Mouse (Mus musculus) spleen, adult 2 months (tissue): Measurements from ENCODE around the gene Acox1. TPM values are rescaled to one million over a fixed set of nuclear protein-coding genes. Genes with fewer than 3 reads are reported as not detected.

Source experiments
- DNase-seq, 2 experiments: peaks; one replicate each; pipeline versions ENCODE4 v3.0.0 to v3.0.0-alpha.2; 2012 to 2021; ENCODE audit warnings: low spot score in 2 of 2, low read depth in 1 of 2
- H3K27ac ChIP-seq: fragments of 200-500 bp; 2 replicates; pipeline ENCODE4 v1.5.1; 2012; ENCODE audit warnings: low read length, inconsistent platforms; ENCODE audit not compliant: insufficient read depth
- H3K27me3 ChIP-seq: fragments of 200-500 bp; 2 replicates; pipeline ENCODE4 v1.6.1; 2012; ENCODE audit warnings: mild to moderate bottlenecking, moderate library complexity, low read length, inconsistent platforms; ENCODE audit not compliant: control insufficient read depth, insufficient read depth
- H3K36me3 ChIP-seq: fragments of 200-500 bp; 2 replicates; pipeline ENCODE4 v1.6.1; 2012; ENCODE audit warnings: mild to moderate bottlenecking, low read length, inconsistent platforms; ENCODE audit not compliant: control insufficient read depth, insufficient read depth
- H3K4me1 ChIP-seq: fragments of 200-500 bp; 2 replicates; pipeline ENCODE4 v1.6.1; 2011; ENCODE audit warnings: inconsistent platforms; ENCODE audit not compliant: control insufficient read depth, insufficient read depth, insufficient read length
- H3K4me3 ChIP-seq: fragments of 200-500 bp; 2 replicates; pipeline ENCODE4 v1.5.1; 2011; ENCODE audit warnings: mild to moderate bottlenecking, inconsistent platforms; ENCODE audit not compliant: insufficient read depth, insufficient read length; ENCODE audit errors: extremely low read depth
- CTCF ChIP-seq: fragments of 200-500 bp; IDR thresholded peaks from 2 replicates; pipeline ENCODE4 v1.5.1; 2011; ENCODE audit warnings: mild to moderate bottlenecking, inconsistent platforms; ENCODE audit not compliant: insufficient read depth, insufficient read length, insufficient replicate concordance; ENCODE audit errors: extremely low read depth
- POLR2A ChIP-seq: fragments of 200-500 bp; IDR thresholded peaks from 2 replicates; pipeline ENCODE4 v1.6.1; 2011; ENCODE audit warnings: low read depth, low read length, inconsistent platforms
- WGBS: fragments of 180-500 bp; shearing (Covaris S2); methylation state at CpG from one replicate; pipeline ENCODE4 v1.1.7; 2018; 5-methylcytosine and 5-hydroxymethylcytosine counted together
- polyA plus RNA-seq: library from polyadenylated mRNA; depleted of rRNA; stranded (reverse); fragments of >200 nt; gene quantifications from 2 replicates; pipeline ENCODE4 v1.2.3, GENCODE M21; 2012

Acox1 gene
- polyA plus RNA-seq, 1 experiment: 12.9 TPM

GRCm38 (mm10) chr11:116145481-116146293 lies 53.2 kb downstream of the Acox1 start:
- TF ChIP-seq CTCF (no peak), POLR2A (no peak)
- no peaks in the 10 kb centered on the region; the same call in 1 of the 2 replicates for H3K36me3 ChIP-seq
- H3K4me3 ChIP-seq: no peak overlapping the region
- 91% methylated on average over 18 of the region's 18 CpGs for WGBS
- no peaks in the 10 kb centered on the region for H3K27me3 ChIP-seq
- H3K4me1 ChIP-seq: no peaks in the 10 kb centered on the region
- no peak for DNase-seq
- H3K27ac ChIP-seq: no peak overlapping the region

GRCm38 (mm10) chr11:116143468-116143867 lies 55.4 kb downstream of the Acox1 start:
- no peak for TF ChIP-seq POLR2A
- TF ChIP-seq CTCF: no peak
- Histone ChIP-seq H3K4me1 (no peaks in the 10 kb centered on the region), H3K27me3 (no peaks in the 10 kb centered on the region), H3K36me3 (no peaks in the 10 kb centered on the region; the same call in 1 of the 2 replicates), H3K27ac (no peak overlapping the region), H3K4me3 (no peak overlapping the region)
- DNase-seq: no peak
- 84% methylated on average over 3 of the region's 3 CpGs for WGBS

GRCm38 (mm10) chr11:116142211-116142991 lies 56.4 kb downstream of the Acox1 start:
- no peaks in the 10 kb centered on the region for H3K27me3 ChIP-seq
- no peaks in the 10 kb centered on the region; the same call in 1 of the 2 replicates for H3K36me3 ChIP-seq
- 81% methylated on average over 10 of the region's 10 CpGs for WGBS
- H3K27ac ChIP-seq: no peak overlapping the region
- H3K4me1 ChIP-seq: no peaks in the 10 kb centered on the region; the same call in none of the 2 replicates
- no peak overlapping the region for H3K4me3 ChIP-seq
- DNase-seq: no peak
- TF ChIP-seq POLR2A: no peak
- no peak for TF ChIP-seq CTCF

- Histone ChIP-seq H3K27ac (peak within 1 kb of the TSS; percentile 53; the same call in 1 of the 2 replicates), H3K36me3 (no peaks in the 10 kb centered on the region), H3K27me3 (no peaks in the 10 kb centered on the region), H3K4me3 (peak within 1 kb of the TSS; percentile 94), H3K4me1 (no peaks in the 10 kb centered on the region; the same call in none of the 2 replicates)
- DNase-seq: peak; percentile 82 to 93
- under 1% methylated on average over 60 of the region's 60 CpGs for WGBS
- no peak for TF ChIP-seq POLR2A
- TF ChIP-seq CTCF: peak; percentile 78; the same call in 1 of the 2 replicates
Measured at GRCm38 (mm10) chr11:116138468-116139138, 60.2 kb downstream of the Acox1 start, which contains the start of gene Mrpl38. Gene Mrpl38 (minus strand): TSS chr11:116138868.

- DNase-seq: no peak
- H3K36me3 ChIP-seq: no peaks in the 10 kb centered on the region
- H3K4me1 ChIP-seq: no peaks in the 10 kb centered on the region; the same call in none of the 2 replicates
- H3K27ac ChIP-seq: no peak overlapping the region; the same call in 1 of the 2 replicates
- peak overlapping the region; percentile 94 for H3K4me3 ChIP-seq
- TF ChIP-seq CTCF (no peak), POLR2A (no peak)
- 1% methylated on average over 20 of the region's 20 CpGs for WGBS
- H3K27me3 ChIP-seq: no peaks in the 10 kb centered on the region
Measured at GRCm38 (mm10) chr11:116138096-116138467, 60.8 kb downstream of the Acox1 start.

- WGBS: 95% methylated on average over 10 of the region's 10 CpGs
- Histone ChIP-seq H3K27ac (no peak overlapping the region), H3K27me3 (no peaks in the 10 kb centered on the region), H3K36me3 (no peaks in the 10 kb centered on the region), H3K4me1 (peaks cover 7% of the 10 kb centered on the region), H3K4me3 (no peak overlapping the region)
- no peak for DNase-seq
- TF ChIP-seq CTCF (no peak), POLR2A (no peak)
Measured at GRCm38 (mm10) chr11:116134171-116134570, 64.7 kb downstream of the Acox1 start.
